Mouse (Mus musculus): Measurements from ENCODE around the gene Ice2. TPM values are rescaled to one million over a fixed set of nuclear protein-coding genes. Genes with fewer than 3 reads are reported as not detected.

Ice2 gene
- polyA plus RNA-seq, 1 experiment from 2014 or later: 22.4 TPM

DNA sequence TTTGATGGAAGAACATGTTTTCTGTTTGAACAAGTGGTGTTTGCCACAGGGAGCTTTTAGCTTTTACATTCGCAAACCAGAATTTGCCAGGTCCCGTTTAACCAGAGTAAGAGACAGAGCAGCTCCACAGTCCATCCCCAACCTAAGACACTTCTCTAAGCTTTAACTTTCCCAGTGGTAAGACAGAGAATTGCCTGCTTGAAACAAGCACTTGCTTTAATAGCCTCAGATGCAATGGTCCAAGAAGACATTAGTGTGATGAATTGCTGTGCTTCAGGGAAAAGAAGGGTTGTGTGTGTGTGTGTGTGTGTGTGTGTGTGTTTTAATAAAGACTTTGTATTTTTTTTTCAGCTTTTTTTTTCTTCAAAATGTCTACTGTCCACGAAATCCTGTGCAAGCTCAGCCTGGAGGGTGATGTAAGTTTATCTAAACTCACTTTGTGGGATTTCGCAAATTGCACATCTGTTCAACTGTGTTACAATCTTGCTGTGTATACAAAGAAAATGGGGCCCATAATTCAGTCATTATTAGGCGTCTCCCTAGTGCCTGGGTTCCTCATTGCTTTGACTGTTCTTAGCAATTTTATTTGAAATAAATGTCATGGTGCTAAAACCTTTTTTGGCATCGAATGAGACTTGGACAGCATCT lies 66.5 kb downstream of the Ice2 start:
- H3K9me3 ChIP-seq: no peaks in the 10 kb centered on the region
- 78% methylated on average over 6 of the region's 6 CpGs for WGBS
- ATAC-seq (ENCODE audit: insufficient number of reproducible peaks, insufficient read depth, low FRiP score, low TSS enrichment, low read depth): no peak
- H3K9ac ChIP-seq: no peak overlapping the region
- H3K36me3 ChIP-seq: peaks cover 69% of the 10 kb centered on the region
- H3K4me2 ChIP-seq: no peak overlapping the region
- peaks cover 84% of the 10 kb centered on the region for H3K4me1 ChIP-seq
- H3K4me3 ChIP-seq: no peak overlapping the region
- 0 out of 2 replicates have a peak overlapping the region, but pooled peaks have one; percentile 18 for H3K27ac ChIP-seq
- H3K27me3 ChIP-seq: no peaks in the 10 kb centered on the region

DNA sequence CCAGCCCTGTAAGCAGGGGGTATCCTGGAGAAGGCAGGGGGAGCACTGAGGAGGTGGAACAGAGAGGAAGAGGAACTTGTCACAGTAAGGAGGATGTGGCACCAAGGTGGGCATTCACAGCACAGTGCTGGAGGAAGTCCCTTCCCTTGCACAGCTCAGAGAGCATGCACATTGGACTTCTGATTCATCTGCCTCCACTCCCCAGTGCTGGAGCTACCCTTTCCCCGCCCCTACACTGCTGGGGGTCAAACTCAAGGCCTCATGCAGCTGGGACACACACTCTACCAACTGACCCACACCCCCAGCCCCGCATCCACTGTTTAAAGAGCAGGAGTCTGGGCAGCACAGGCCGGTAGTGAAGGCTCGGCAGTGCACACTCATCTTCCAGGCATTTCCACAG lies 68.4 kb downstream of the Ice2 start:
- no peak overlapping the region for H3K4me2 ChIP-seq
- peak overlapping the region; percentile 75 for H3K27ac ChIP-seq
- H3K9ac ChIP-seq: 0 out of 2 replicates have a peak overlapping the region, but pooled peaks have one; percentile 6
- no peak for ATAC-seq (ENCODE audit: insufficient number of reproducible peaks, insufficient read depth, low FRiP score, low TSS enrichment, low read depth)
- peaks cover 84% of the 10 kb centered on the region for H3K4me1 ChIP-seq
- 71% methylated on average over 4 of the region's 4 CpGs for WGBS
- H3K9me3 ChIP-seq: no peaks in the 10 kb centered on the region
- no peak overlapping the region for H3K4me3 ChIP-seq
- no peaks in the 10 kb centered on the region for H3K27me3 ChIP-seq
- peaks cover 62% of the 10 kb centered on the region for H3K36me3 ChIP-seq

DNA sequence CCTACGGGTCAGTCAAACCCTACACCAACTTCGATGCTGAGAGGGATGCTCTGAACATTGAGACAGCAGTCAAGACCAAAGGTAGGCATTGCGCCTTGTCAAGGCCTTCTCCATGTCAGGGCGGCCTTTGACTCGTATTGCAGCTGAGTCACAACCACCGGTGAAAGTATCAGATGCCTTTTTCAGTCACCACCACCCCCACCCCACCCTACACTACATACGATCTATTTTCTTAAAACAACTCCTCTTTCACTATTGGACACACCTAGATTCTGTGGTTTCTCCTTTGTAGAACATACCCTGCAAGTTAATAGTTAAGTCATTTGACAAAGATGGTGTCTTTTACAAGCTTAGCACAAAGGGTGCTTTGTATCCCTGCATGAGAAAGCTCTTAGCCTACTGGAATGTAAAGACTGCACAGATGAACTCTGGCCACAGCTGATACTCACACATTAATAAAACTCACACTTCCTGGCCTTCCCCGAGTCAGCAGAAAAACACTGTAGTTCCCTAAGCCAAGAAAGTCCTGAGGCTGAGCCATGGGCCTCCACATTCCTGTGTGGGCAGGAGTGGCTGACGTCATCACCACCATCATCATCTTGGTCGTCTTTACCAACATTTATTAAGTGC lies 69.7 kb downstream of the Ice2 start:
- ATAC-seq (ENCODE audit: insufficient number of reproducible peaks, insufficient read depth, low FRiP score, low TSS enrichment, low read depth): no peak
- peaks cover 62% of the 10 kb centered on the region for H3K36me3 ChIP-seq
- peak overlapping the region; percentile 75 for H3K27ac ChIP-seq
- H3K4me1 ChIP-seq: peaks cover 86% of the 10 kb centered on the region
- no peaks in the 10 kb centered on the region for H3K27me3 ChIP-seq
- no peaks in the 10 kb centered on the region for H3K9me3 ChIP-seq
- H3K4me2 ChIP-seq: no peak overlapping the region; the same call in 1 of the 2 replicates
- WGBS: 42% methylated on average over 10 of the region's 10 CpGs
- H3K4me3 ChIP-seq: no peak overlapping the region
- H3K9ac ChIP-seq: no peak overlapping the region

DNA sequence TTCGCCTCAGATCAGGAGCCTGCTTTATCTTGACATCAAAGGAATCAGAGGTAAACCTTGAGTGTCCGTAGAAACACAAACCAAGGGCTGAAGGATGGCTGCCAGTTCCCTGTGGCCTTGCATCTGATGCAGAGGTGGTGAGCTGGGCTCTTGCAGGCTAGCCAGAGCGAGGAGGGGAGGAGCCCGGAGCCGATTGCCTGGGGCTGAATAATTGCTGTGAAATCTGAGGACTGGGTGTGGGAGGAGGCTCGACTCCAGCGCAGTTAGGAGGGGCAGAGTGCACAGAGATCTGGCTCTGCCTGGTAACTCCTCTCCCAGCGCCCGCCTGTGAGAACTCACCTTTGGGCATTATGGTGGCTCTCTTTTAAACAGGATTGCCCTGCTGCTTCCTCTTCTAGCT lies 71.3 kb downstream of the Ice2 start:
- Histone ChIP-seq H3K4me2 (peak overlapping the region; percentile 43), H3K9me3 (no peaks in the 10 kb centered on the region), H3K27me3 (no peaks in the 10 kb centered on the region), H3K9ac (no peak overlapping the region), H3K36me3 (peaks cover 67% of the 10 kb centered on the region), H3K27ac (peak overlapping the region; percentile 95), H3K4me1 (peaks cover 93% of the 10 kb centered on the region), H3K4me3 (no peak overlapping the region)
- WGBS: 2% methylated on average over 9 of the region's 9 CpGs
- ATAC-seq (ENCODE audit: insufficient number of reproducible peaks, insufficient read depth, low FRiP score, low TSS enrichment, low read depth): peak; percentile 32; the same call in 1 of the 2 replicates

DNA sequence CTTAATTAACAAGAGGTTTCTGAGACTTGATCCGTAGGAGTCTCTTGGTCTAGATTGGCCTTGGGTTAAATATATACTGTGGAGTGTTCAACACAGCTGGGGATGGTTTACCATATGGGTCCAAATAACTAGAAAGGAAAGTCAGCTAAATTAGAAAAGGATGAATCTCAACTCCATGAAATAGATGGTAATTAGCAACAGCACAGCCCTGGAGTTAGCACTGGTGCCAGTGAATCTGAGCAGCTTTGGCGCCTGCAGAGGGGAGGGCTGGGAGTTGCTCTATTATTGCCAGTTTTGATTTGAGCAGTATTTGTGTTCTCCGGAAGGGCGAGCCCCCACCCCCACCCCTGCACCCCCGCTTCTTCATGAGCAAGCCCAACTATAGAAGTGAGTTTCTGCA lies 72.7 kb downstream of the Ice2 start:
- 14% methylated on average over 5 of the region's 5 CpGs for WGBS
- ATAC-seq (ENCODE audit: insufficient number of reproducible peaks, insufficient read depth, low FRiP score, low TSS enrichment, low read depth): peak; percentile 49; the same call in 1 of the 2 replicates

DNA sequence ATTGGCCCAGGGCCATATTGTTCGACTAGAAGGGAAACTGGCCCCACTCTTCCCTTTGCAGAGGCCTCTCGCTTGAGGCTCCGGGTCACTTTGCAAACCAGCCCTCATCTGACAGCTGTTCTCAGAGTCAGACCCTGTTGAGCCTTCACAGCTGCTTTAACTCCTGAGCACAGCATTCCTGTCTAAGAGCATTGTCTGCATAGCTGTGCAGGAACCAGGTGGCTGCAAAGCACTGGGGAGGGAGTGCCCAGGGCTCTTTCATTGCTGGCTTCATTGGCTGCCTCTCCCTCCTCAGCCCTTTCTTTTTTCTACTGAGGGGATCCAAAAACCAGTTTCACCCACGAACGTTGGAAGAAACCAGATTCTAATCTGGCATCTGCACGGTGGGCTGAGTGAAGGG lies 73.2 kb downstream of the Ice2 start:
- ATAC-seq (ENCODE audit: insufficient number of reproducible peaks, insufficient read depth, low FRiP score, low TSS enrichment, low read depth): peak; percentile 70
- Histone ChIP-seq H3K27me3 (no peaks in the 10 kb centered on the region), H3K27ac (peak overlapping the region; percentile 95), H3K4me1 (peaks cover 79% of the 10 kb centered on the region), H3K4me2 (peak overlapping the region; percentile 43), H3K36me3 (peaks cover 68% of the 10 kb centered on the region), H3K9ac (0 out of 2 replicates have a peak overlapping the region, but pooled peaks have one; percentile 32), H3K9me3 (no peaks in the 10 kb centered on the region), H3K4me3 (no peak overlapping the region)
- 2% methylated on average over 6 of the region's 6 CpGs for WGBS

More for the DNA sequence above, 72.7 kb downstream of the Ice2 start:
- Histone ChIP-seq H3K9me3 (no peaks in the 10 kb centered on the region), H3K4me2 (peak overlapping the region; percentile 43), H3K9ac (no peak overlapping the region), H3K27ac (peak overlapping the region; percentile 95), H3K36me3 (peaks cover 70% of the 10 kb centered on the region), H3K4me3 (no peak overlapping the region), H3K4me1 (peaks cover 85% of the 10 kb centered on the region), H3K27me3 (no peaks in the 10 kb centered on the region)

DNA sequence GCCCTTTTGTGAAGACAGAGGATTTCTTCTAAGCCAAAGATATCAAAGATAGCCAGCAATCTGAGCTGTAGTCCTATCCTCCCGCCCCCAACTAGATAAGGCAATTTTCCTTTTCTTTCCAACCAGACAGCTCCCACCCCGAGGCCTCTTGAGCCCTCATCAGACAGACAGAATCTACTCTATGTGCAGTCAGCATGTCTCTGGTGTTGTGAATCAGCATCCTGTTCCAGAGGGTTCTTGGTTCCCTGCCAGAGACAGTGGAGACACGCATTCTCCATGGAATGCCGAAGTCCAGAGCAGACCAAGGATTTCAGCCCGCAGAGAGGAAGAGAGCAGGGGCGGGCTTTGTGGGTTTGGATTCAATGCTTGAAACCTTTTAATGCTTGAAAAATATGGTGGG lies 75.0 kb downstream of the Ice2 start:
- Histone ChIP-seq H3K36me3 (peaks cover 71% of the 10 kb centered on the region), H3K27ac (peak overlapping the region; percentile 95)
- no peak for ATAC-seq (ENCODE audit: insufficient number of reproducible peaks, insufficient read depth, low FRiP score, low TSS enrichment, low read depth)

DNA sequence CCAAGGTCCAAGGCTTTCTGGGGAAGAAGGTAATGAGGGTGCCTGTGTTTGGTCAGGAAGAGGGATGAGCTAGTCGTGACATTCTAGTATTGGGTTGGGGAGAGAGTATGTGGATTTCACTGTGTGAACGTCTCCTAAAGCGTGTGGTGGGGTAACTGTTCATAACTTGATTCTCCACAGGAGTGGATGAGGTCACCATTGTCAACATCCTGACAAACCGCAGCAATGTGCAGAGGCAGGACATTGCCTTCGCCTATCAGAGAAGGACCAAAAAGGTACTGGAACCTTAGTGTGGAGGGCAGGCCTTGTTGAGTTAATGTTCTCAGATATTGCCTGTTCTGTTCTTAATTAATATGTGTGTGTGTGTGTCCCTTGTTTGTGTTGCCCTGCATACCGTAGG lies 78.2 kb downstream of the Ice2 start:
- Histone ChIP-seq H3K27ac (no peak overlapping the region), H3K4me3 (no peak overlapping the region), H3K4me2 (no peak overlapping the region), H3K9ac (no peak overlapping the region), H3K4me1 (peaks cover 60% of the 10 kb centered on the region), H3K36me3 (peaks cover 79% of the 10 kb centered on the region), H3K9me3 (no peaks in the 10 kb centered on the region), H3K27me3 (no peaks in the 10 kb centered on the region)
- no peak for ATAC-seq (ENCODE audit: insufficient number of reproducible peaks, insufficient read depth, low FRiP score, low TSS enrichment, low read depth)
- WGBS: 70% methylated on average over 6 of the region's 6 CpGs

More for the DNA sequence above, 75.0 kb downstream of the Ice2 start:
- Histone ChIP-seq H3K9ac (no peak overlapping the region), H3K4me3 (no peak overlapping the region), H3K9me3 (no peaks in the 10 kb centered on the region), H3K4me1 (peaks cover 75% of the 10 kb centered on the region), H3K4me2 (no peak overlapping the region), H3K27me3 (no peaks in the 10 kb centered on the region)
- WGBS: 43% methylated on average over 6 of the region's 6 CpGs

DNA sequence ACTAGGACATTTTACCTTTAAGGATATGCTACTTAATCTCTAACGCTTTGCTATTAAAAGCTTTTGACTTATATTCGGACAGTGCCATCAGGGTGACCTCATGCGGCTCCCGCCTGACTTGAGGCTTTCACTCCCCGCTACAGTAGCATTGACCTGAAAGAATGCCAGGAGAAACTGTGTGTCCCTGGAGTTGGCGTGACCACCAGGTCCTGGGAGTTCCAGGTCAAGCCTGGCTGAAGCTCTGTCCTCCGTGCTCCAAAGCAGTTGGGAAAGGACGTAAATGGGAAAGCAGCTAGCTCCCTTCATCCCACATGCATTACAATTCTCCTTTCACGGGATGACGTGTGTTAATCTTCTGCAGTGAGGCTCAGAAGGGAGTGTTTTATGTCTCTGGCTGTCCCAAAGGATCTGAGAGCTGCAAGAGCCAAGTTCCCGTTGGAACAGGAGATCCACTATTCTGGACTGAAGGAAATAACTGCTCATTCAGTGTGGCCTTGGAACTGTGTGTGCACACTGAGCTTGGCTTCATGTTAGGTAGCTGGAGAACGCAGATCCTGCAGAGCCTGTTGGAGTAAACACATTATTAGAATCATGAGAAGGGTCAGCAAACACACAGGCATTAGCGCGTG lies 79.6 kb downstream of the Ice2 start:
- 58% methylated on average over 14 of the region's 14 CpGs for WGBS
- Histone ChIP-seq H3K4me2 (no peak overlapping the region), H3K4me3 (no peak overlapping the region), H3K9me3 (no peaks in the 10 kb centered on the region), H3K27me3 (no peaks in the 10 kb centered on the region), H3K27ac (peak overlapping the region; percentile 39; the same call in 1 of the 2 replicates), H3K9ac (no peak overlapping the region), H3K4me1 (peaks cover 46% of the 10 kb centered on the region), H3K36me3 (peaks cover 80% of the 10 kb centered on the region)
- ATAC-seq (ENCODE audit: insufficient number of reproducible peaks, insufficient read depth, low FRiP score, low TSS enrichment, low read depth): no peak

DNA sequence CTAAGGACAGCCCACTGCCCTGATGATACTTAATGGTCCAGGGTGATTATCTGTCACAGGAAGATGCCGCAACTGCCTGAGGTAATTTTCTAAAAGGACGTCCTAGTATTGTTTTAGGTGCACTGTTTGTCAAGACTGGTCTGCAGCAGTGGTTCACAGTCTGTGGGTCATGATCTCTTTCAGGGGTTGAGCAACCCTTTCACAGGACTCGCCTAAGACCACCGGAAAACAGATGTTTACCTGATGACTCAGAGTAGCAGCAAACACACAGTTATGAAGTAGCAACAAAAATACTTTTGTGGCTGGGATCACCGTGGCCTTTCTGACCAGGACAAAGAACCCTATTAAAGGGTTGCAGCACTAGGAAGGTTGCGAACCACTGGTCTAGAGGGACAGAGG lies 80.1 kb downstream of the Ice2 start:
- no peak for ATAC-seq (ENCODE audit: insufficient number of reproducible peaks, insufficient read depth, low FRiP score, low TSS enrichment, low read depth)
- 38% methylated on average over 6 of the region's 6 CpGs for WGBS
- Histone ChIP-seq H3K27ac (no peak overlapping the region), H3K36me3 (peaks cover 80% of the 10 kb centered on the region), H3K4me1 (peaks cover 41% of the 10 kb centered on the region), H3K4me3 (no peak overlapping the region), H3K9me3 (no peaks in the 10 kb centered on the region), H3K9ac (no peak overlapping the region), H3K4me2 (no peak overlapping the region), H3K27me3 (no peaks in the 10 kb centered on the region)

DNA sequence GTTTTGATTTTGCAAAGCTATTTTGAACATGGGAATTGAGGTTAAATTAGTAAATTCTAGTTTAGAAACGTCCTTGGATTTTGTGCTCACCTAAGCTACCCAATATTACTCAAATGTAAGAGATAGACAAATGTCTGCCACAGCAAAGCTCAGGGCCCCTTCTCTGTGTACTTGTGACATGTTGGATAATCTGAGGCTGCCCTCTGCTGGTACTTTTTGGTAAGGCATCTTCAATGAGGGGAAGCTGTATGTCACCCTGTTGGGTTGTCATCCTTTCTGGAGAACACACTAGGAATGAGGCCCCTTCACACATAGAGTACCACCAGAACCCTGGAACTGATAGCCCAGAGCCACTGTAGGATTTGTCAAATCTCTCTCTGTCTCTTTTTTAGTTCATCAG lies 82.6 kb downstream of the Ice2 start:
- Histone ChIP-seq H3K9me3 (no peaks in the 10 kb centered on the region), H3K4me2 (no peak overlapping the region), H3K4me1 (peaks cover 28% of the 10 kb centered on the region), H3K27ac (no peak overlapping the region), H3K9ac (no peak overlapping the region), H3K27me3 (no peaks in the 10 kb centered on the region), H3K4me3 (no peak overlapping the region), H3K36me3 (peaks cover 87% of the 10 kb centered on the region)
- no peak for ATAC-seq (ENCODE audit: insufficient number of reproducible peaks, insufficient read depth, low FRiP score, low TSS enrichment, low read depth)
- WGBS: 0% methylated on average over 1 of the region's 1 CpGs
